Mouse (Mus musculus) olfactory bulb, adult 2 months (tissue): ENCODE data around the gene Arl15.

Experiments
- CTCF ChIP-seq: fragments of 200-500 bp; IDR thresholded peaks from 2 replicates; pipeline ENCODE4 v1.5.1; 2012; ENCODE audit warnings: low read depth, mild to moderate bottlenecking, low read length, moderate library complexity; ENCODE audit not compliant: insufficient read depth
- POLR2A ChIP-seq: fragments of 200-500 bp; IDR thresholded peaks from 2 replicates; pipeline ENCODE4 v1.6.1; 2012; ENCODE audit warnings: mild to moderate bottlenecking, low read depth, low read length, moderate library complexity; ENCODE audit not compliant: insufficient read depth

DNA sequence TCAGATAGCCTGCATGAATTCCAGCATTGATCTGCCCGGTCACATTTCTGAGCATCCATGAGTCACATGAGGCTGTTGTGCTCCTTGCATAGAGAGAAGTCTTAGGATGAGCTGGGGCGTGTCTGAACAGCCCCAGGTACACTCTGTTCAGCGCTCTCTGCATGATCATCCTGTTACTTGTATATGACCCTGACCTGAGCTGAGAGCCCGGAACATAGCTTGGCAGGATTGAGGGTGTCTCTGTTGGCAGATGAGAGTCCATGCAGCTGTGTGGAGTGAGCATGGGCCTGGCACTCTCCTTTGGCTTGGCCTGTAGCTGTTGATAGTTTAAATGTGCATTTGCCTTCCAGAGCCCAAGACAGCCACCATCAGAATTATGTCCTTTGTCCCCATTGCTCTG, 50.4 kb downstream of the Arl15 start:
- no peak for TF ChIP-seq CTCF
- no peak for TF ChIP-seq POLR2A
